Mouse (Mus musculus) lung, postnatal 0 days (tissue): ENCODE data around the gene Fpr2.

Experiments
- CTCF ChIP-seq: IDR thresholded peaks from 2 replicates; pipeline ENCODE4 v1.5.1; 2016; ENCODE audit warnings: antibody characterized with exemption, mild to moderate bottlenecking
- EP300 ChIP-seq: IDR thresholded peaks from 2 replicates; pipeline ENCODE4 v1.6.1; 2016; ENCODE audit warnings: antibody characterized with exemption, mild to moderate bottlenecking, control low read depth

DNA sequence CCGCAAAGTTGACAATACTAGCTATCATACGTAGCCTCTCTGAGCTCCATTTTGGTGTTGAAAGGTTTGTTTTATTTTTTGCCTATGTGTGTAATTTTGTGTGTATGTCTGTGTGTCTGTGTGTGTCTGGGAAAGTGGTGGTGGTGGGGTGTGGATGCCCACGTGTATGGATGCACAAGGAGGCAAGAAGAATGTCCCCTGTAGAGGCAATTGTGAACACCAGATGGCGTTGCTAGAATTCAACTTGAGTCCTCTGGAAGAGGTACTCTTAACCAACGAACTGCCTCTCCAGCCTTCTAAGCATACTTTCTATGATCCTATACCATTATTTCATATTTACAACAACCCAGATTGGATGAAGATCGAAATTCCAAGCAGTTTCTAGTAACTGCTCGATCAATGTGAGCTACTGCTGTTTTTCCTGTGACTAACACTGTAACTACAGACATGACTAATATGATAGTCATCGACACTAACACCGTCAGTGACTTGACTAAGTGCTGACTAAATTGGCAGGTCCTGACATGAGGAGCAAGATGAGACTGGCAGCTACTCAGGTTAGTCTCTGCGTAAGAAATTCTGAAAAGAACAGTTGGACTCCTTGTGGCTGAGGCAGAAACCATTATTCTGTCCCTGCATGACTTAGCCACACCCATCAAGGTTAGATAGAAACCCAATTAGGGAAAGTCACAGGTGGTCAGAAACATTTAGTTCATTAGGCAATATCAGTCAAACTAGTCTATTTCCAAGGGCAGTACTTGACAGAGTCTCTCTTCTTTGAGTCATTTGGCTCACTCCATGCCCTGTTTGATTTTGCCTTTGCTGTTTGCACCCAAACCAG, 42.2 kb upstream of the Fpr2 start:
- TF ChIP-seq CTCF, result peak; percentile 59
- TF ChIP-seq EP300, result no peak
